Mouse (Mus musculus) olfactory bulb, adult 2 months (tissue): ENCODE measurements around the gene Cldn3.

Source experiments
- CTCF ChIP-seq: fragments of 200-500 bp; IDR thresholded peaks from 2 replicates; pipeline ENCODE4 v1.5.1; 2012; ENCODE audit warnings: low read depth, mild to moderate bottlenecking, low read length, moderate library complexity; ENCODE audit not compliant: insufficient read depth
- POLR2A ChIP-seq: fragments of 200-500 bp; IDR thresholded peaks from 2 replicates; pipeline ENCODE4 v1.6.1; 2012; ENCODE audit warnings: mild to moderate bottlenecking, low read depth, low read length, moderate library complexity; ENCODE audit not compliant: insufficient read depth

GRCm38 (mm10) chr5:135008671-135009589, 22.9 kb downstream of the Cldn3 start, which contains the start of gene Abhd11:
- peak; percentile 50 for TF ChIP-seq POLR2A
- no peak for TF ChIP-seq CTCF
